Mouse (Mus musculus) embryonic fibroblast, embryonic 13.5 days (primary cell): Measurements from ENCODE around the gene Primpol. TPM values are rescaled to one million over a fixed set of nuclear protein-coding genes. Genes with fewer than 3 reads are reported as not detected.
A peak's percentile ranks its signal among the peaks of the same experiment; 100 is the strongest.

Experiments
- H3K27ac ChIP-seq: 2 replicates; pipeline ENCODE4 v1.5.1; 2012; ENCODE audit warnings: low read length, control low read depth, inconsistent platforms; ENCODE audit not compliant: insufficient read depth
- H3K4me1 ChIP-seq: 2 replicates; pipeline ENCODE4 v1.6.1; 2011; ENCODE audit warnings: low read length; ENCODE audit not compliant: control insufficient read depth, insufficient read depth
- H3K4me3 ChIP-seq: 2 replicates; pipeline ENCODE4 v1.5.1; 2011; ENCODE audit warnings: mild to moderate bottlenecking, control low read depth, low read length; ENCODE audit not compliant: insufficient read depth
- CTCF ChIP-seq: IDR thresholded peaks from 2 replicates; pipeline ENCODE4 v1.5.1; 2011; ENCODE audit warnings: mild to moderate bottlenecking, control low read depth, low read length, moderate library complexity, borderline replicate concordance; ENCODE audit not compliant: insufficient read depth
- POLR2A ChIP-seq: IDR thresholded peaks from 2 replicates; pipeline ENCODE4 v1.6.1; 2011; ENCODE audit warnings: low read depth, mild to moderate bottlenecking, control low read depth, low read length, moderate library complexity
- polyA plus RNA-seq: library from polyadenylated mRNA; stranded (reverse); fragments of >200 nt; gene quantifications from 2 replicates; pipeline ENCODE4 v1.2.4, GENCODE M21; 2011; ENCODE audit warnings: low read depth; ENCODE audit not compliant: missing spikeins, insufficient read length

Gene Primpol
- polyA plus RNA-seq, 1 experiment: 20.5 TPM

DNA sequence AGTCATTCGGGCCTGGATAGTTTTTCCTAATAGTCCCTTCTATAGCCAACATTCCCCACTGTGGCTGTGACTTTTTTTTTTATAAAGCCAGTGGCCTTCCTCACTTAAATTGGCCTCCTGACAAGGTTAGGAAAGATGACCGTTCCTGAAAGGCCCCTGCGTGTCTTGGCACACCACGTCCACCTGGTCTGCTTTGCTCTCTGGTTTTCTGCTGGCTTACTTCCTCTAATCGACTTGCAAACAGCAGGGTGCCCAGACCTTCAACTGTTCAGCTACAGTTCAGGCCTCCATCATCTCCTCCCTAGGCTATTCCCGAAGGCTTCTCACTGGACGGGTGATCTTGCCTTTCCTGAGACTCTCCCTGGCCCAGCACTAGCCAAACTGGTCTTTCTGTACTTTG is 10.9 kb upstream of the Primpol start:
- no peak overlapping the region for H3K4me3 ChIP-seq
- no peak overlapping the region for H3K27ac ChIP-seq
- TF ChIP-seq CTCF (no peak), POLR2A (no peak)
- peaks cover 15% of the 10 kb centered on the region for H3K4me1 ChIP-seq

DNA sequence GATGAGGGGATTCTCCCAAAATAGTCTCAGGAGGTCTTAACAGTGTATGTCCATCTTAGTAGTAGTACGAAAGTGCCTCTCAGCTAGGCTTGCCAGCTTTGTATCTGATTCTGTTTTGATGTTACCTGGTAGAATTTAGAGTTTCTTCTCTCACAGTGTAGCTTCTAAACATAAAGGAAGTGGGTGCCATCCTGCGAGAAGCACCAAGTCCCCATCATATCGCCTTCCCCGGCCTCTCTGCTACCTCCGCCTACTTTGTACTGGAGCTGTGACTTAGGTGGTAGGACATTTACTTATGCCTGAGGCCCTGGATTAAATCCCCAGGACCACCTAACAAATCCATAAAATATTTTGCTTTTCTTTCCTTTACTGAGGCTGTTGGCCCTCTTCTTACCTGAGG is 9.6 kb upstream of the Primpol start:
- H3K4me3 ChIP-seq: no peak overlapping the region
- peaks cover 17% of the 10 kb centered on the region for H3K4me1 ChIP-seq
- H3K27ac ChIP-seq: no peak overlapping the region; the same call in 1 of the 2 replicates
- TF ChIP-seq CTCF (no peak), POLR2A (no peak)

DNA sequence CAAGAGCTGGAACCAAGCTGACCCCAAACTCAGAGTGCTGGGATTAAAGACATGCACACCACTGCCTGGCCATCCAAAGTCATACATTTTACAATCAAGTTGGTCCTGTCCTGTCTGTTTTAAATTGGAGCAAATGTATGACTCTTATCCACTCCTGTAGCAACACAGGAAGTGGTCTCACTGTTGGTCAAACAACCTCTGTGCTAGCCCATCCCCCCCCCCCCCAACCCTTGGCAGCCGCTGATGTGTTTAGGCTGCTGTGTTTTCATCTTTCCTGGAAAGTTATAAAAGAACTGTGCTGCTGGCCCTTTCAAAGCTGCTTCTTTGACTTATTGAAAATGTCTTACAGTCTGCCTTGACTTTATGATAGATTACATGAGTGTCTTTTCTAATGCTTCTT is 8.2 kb upstream of the Primpol start:
- Histone ChIP-seq H3K4me1 (peaks cover 14% of the 10 kb centered on the region), H3K27ac (no peak overlapping the region; the same call in 1 of the 2 replicates), H3K4me3 (no peak overlapping the region)
- TF ChIP-seq POLR2A: no peak
- no peak for TF ChIP-seq CTCF

DNA sequence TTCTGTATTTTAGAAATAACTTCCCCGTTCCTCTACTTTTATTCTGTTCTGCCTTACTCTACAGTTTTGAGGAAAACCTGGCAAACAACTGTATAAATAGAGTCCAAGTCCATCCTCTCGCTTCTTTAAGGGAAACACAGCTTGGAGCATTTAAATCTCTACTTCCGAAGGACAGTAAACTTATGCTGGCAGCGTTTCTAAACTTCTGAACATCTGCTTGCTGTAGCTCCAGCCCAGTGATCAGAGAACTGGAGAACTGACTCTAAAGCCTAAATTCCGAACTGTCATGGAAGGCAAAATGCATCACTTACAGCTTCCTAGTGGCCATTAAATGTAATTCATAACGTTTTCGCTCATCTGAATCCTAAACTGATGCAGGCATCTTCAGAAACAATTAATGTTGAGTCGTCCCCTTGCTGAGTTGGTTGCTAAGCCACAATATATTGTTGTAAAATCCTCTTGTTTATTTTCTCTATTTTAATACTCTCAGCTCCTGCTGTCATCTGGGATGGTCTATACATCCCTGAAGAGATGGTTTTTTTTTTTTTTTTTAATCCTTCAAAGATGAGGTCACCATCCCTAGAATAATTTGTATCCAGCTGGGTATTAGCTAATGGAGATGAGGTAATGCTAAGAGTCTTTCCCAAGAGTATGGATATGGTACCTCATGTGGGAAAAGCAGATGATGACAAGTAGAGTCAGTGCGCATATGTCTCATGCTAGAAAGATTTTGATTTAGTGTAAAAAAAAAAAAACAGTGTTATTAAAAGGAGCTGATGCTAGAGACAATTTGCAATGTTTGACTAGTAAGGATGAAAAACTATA is 5.6 kb upstream of the Primpol start:
- TF ChIP-seq CTCF: no peak
- no peak for TF ChIP-seq POLR2A
- H3K4me3 ChIP-seq: no peak overlapping the region

DNA sequence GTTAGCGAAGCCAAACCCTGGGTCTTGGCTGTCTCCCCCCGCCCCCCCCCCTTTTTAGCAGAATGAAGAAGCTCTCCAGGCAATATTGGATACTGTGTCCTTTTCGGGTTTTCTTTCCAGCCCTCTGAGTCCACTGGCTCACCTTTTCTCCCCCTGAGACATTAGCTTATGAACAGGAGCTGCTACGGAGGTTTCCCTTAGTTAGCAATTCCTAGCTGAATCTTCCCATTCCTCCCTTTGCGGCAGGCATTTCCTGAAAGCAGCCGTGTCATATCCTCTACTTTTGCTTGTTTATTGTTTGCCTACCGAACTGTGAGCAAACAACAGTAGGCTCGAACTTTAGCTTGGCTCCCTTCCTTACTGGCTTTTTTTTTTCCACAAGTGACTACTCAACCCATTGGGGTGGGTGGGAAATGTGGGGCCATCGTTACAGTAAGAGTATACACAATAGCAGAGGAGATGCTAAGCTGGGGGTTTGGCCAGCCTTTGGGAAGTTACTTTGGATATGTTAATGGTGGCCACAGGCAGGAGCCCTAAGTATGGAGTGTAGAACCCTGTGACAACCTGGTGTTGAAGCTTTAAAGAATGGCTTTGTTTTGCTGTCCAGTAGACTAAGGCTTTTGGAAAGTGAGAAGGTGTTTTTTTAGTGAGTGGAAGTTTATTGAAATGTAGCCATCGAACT is 1.8 kb upstream of the Primpol start:
- Histone ChIP-seq H3K4me3 (peak overlapping the region; percentile 71), H3K4me1 (peaks cover 5% of the 10 kb centered on the region), H3K27ac (0 out of 2 replicates have a peak overlapping the region, but pooled peaks have one; percentile 20)
- no peak for TF ChIP-seq POLR2A
- TF ChIP-seq CTCF: no peak

More for the DNA sequence above, 5.6 kb upstream of the Primpol start:
- Histone ChIP-seq H3K27ac (no peak overlapping the region), H3K4me1 (peaks cover 16% of the 10 kb centered on the region)

DNA sequence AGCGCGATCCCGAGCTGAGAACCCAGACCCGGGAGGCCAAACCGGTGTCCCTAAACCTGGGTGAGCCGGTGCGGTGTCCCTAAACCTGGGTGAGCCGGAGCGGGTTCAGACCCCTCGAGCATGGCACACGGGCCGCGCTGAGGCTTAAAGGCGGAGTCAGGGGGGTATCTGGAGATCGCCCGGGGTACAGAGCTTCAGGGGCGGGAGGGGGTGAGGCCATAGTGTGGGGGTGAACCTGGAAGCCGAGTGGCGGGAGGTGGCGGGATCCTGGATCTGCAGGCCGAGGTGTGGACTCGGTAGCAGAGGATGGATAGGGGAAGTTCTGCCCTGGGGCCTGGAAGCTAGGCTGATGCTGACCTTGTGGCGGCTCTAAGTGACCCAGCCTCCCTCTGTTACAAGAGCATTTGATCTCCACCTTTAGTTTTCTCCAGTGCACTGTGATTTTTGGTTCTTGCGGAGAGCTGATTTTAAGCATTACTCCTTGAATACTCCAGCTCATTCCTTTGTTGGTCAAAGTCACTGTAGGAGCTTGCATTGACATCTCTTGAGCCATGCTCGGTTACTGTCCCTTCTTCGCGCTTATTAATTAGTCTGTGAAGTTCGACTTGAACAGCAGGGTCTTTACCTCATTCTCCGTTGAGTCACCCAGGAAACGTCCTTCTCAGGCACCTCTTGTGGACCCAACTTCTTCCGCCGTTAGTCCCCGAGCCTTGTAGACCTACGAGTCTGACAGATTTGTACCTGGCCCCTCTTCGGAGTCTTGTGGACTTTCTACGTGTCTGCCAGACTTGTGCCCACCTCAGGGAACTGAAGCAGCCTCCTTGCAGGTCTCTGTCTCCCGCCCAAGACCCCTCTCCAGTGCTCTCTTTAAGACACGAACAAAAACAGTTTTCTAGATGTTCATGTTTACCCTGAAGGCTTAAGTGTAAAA is 943 bp upstream of the Primpol start:
- H3K27ac ChIP-seq: peak overlapping the region; percentile 42
- TF ChIP-seq POLR2A: peak; percentile 26; the same call in 1 of the 2 replicates
- no peak for TF ChIP-seq CTCF
- peak overlapping the region; percentile 71 for H3K4me3 ChIP-seq
- peaks cover 8% of the 10 kb centered on the region for H3K4me1 ChIP-seq

DNA sequence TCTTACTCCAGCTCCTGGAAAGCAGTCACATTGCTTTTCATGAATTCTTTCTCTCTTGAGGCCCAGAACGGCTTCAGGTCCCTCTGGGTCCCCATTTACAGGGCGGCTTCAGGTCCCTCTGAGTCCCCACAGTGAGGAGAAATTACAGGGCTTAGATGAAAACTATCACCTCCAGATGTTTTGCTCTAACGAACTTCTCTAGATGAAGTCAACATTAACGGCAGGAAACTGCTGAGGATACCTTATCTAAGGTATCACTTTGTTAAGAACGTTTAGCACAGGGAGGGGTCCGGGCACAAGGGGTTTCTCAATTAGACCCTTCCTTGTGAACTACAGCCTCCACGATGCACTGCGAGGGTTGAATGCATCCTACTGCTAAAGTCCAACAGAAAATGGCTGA is 1.1 kb downstream of the Primpol start:
- no peak for TF ChIP-seq CTCF
- no peak for TF ChIP-seq POLR2A
- H3K4me1 ChIP-seq: peaks cover 6% of the 10 kb centered on the region
- H3K4me3 ChIP-seq: no peak overlapping the region
- no peak overlapping the region for H3K27ac ChIP-seq

DNA sequence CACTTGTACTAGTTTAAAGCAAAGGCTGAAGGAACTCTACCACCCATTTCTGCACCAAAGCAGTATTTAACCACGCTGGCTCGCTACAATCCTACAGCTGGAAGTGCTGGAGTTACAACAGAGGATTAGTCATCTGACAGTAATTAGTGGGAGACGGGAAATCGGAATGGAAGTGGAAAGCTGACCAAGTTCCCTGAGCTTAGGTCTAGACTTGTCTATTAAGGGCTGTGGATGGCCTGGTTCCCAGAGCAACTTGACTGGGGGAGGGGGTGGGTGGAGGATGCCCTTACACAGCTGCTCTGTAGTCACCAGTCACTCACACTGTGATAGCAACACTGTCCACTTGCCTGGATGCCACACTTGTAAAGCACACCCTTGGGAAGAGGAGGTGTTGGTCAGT is 3.6 kb downstream of the Primpol start:
- peak overlapping the region; percentile 76 for H3K27ac ChIP-seq
- peaks cover 4% of the 10 kb centered on the region for H3K4me1 ChIP-seq

DNA sequence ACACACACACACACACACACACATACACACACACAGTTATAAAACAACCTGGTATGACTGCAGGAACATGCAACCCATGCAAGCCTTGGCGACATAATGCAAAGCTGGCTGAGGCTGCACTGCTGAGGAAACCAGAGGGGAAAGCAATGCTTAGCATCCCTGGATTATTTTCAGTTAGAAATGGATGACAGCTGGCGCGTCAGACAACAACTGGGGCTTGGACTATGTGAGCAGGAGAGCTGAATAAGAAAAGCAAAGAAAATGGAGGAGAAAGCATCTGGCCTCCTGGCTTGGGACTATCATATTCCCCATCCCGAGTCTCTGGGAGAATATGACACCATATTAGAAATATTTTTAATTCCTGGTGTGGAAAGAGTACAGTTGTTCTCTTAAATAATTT is 4.1 kb downstream of the Primpol start:
- Histone ChIP-seq H3K4me1 (peaks cover 4% of the 10 kb centered on the region), H3K4me3 (no peak overlapping the region), H3K27ac (peak overlapping the region; percentile 76)
- TF ChIP-seq CTCF (no peak), POLR2A (no peak)

More for the DNA sequence above, 3.6 kb downstream of the Primpol start:
- H3K4me3 ChIP-seq: no peak overlapping the region
- TF ChIP-seq CTCF: no peak
- no peak for TF ChIP-seq POLR2A

DNA sequence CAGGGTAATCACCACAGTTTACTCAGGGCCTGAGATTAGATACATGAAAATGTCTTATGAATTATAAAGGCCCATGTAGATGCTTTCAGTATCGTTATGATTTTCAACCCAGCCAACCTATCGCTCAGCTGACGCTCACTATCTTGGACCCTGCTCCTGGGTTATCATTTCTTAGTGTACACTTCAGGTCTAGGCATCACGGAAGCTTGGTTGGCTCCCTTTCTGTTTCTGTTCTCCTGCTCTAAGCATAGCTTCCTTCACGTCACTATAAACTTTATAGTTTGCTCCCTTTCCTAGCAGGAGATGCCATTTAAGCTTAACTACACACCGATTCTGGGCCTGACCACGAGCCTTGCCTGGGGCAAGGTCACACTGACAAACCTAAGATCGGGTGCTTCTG is 5.5 kb downstream of the Primpol start:
- H3K4me3 ChIP-seq: no peak overlapping the region
- H3K27ac ChIP-seq: no peak overlapping the region
- no peak for TF ChIP-seq CTCF
- TF ChIP-seq POLR2A: no peak
- peaks cover 4% of the 10 kb centered on the region for H3K4me1 ChIP-seq
